ENCODE assay signal across 8 mouse cellular contexts in genomic region chr11:72489397-72489796, GRCm38 (mm10). TPM values are rescaled to one million over a fixed set of nuclear protein-coding genes. Genes with fewer than 3 reads are reported as not detected.
A peak's percentile ranks its signal among the peaks of the same experiment; 100 is the strongest.
DNase-seq lines count a peak whose midpoint lies in the region; ATAC-seq and TF ChIP-seq lines count a peak whose summit lies in the region.

No protein-coding gene starts in this region.

- no peak for TF ChIP-seq CTCF in C2C12 (IDR thresholded peaks at IDR 0.05; ENCODE audit: control insufficient read depth, insufficient read depth, insufficient read length)
- no peak for TF ChIP-seq CTCF in embryonic fibroblast, embryonic 13.5 days (IDR thresholded peaks at IDR 0.05; ENCODE audit: borderline replicate concordance, insufficient read depth, low read length)

- DNase-seq in heart, postnatal 25 days (ENCODE audit: low spot score) = no peak
- DNase-seq in liver, embryonic 13.5 days = no peak
- DNase-seq in ovary, postnatal 14 days (ENCODE audit: low spot score) = no peak
- DNase-seq in spleen, postnatal 14 days (ENCODE audit: low spot score in 2 of 2) = no peak

- H3K4me1 ChIP-seq in heart, embryonic 14.5 days (ENCODE audit: control insufficient read depth in 2 of 2, insufficient read depth in 2 of 2, low read length in 2 of 2) = peaks cover 3 to 13% of the 10 kb centered on the region in 2 experiments; a peak in 3 of 4 replicates
- 0 out of 2 replicates have a peak, but pooled peaks cover 2% of the 10 kb centered on the region for H3K4me1 ChIP-seq in embryonic fibroblast, embryonic 13.5 days (ENCODE audit: control insufficient read depth, insufficient read depth, low read length)
- H3K4me1 ChIP-seq in liver, embryonic 13.5 days (replicated peaks) = peaks cover 65% of the 10 kb centered on the region

- no peaks in the 10 kb centered on the region for H3K79me2 ChIP-seq in C2C12 (ENCODE audit: control insufficient read depth, insufficient read depth)

- WGBS in heart, embryonic 14.5 days = under 1% methylated on average over 36 of the region's 42 CpGs
- WGBS in liver, embryonic 13.5 days (ENCODE audit: insufficient replicate concordance) = 1% methylated on average over 20 of the region's 42 CpGs

- H3K4me3 ChIP-seq in heart, embryonic 14.5 days (ENCODE audit: control insufficient read depth in 1 of 2, insufficient read depth in 1 of 2, low read depth in 1 of 2, low read length in 2 of 2) = peak overlapping the region; percentile 48 to 62
- H3K4me3 ChIP-seq in C2C12 (ENCODE audit: insufficient read depth, poor library complexity, severe bottlenecking) = no peak overlapping the region
- H3K4me3 ChIP-seq in embryonic fibroblast, embryonic 13.5 days (ENCODE audit: insufficient read depth, low read length) = peak overlapping the region; percentile 33
- peak overlapping the region; percentile 67 for H3K4me3 ChIP-seq in liver, embryonic 13.5 days (replicated peaks)

- no peaks in the 10 kb centered on the region for H3K9me3 ChIP-seq in heart, embryonic 14.5 days (ENCODE audit: control insufficient read depth, low read length)
- no peaks in the 10 kb centered on the region for H3K9me3 ChIP-seq in liver, embryonic 13.5 days (replicated peaks)

- intact Hi-C loops in heart, postnatal 25 days (cut with DNase I) = loop anchor here (2.0 to 5.0 kb wide), 2 partner anchors 31 to 47 kb away; partner anchors contain the start of gene Mybbp1a

- no peak overlapping the region for H3K27ac ChIP-seq in heart, embryonic 14.5 days (replicated peaks in 1 of 2; ENCODE audit: control insufficient read depth in 1 of 2, insufficient read depth in 1 of 2, low read depth in 2 of 2, low read length in 2 of 2)
- no peak overlapping the region for H3K27ac ChIP-seq in embryonic fibroblast, embryonic 13.5 days (ENCODE audit: insufficient read depth, low read length)
- 0 out of 2 replicates have a peak overlapping the region, but pooled peaks have one; percentile 47 for H3K27ac ChIP-seq in liver, embryonic 13.5 days

- no peaks in the 10 kb centered on the region for H3K36me3 ChIP-seq in heart, embryonic 14.5 days (ENCODE audit: control insufficient read depth, insufficient read depth, low read length)
- no peaks in the 10 kb centered on the region for H3K36me3 ChIP-seq in C2C12 (ENCODE audit: control insufficient read depth, insufficient read depth)
- no peaks in the 10 kb centered on the region for H3K36me3 ChIP-seq in liver, embryonic 13.5 days

- no peaks in the 10 kb centered on the region for H3K79me3 ChIP-seq in C2C12 (ENCODE audit: low read depth)

- peak overlapping the region; percentile 67 for H3K9ac ChIP-seq in heart, embryonic 14.5 days (ENCODE audit: low read length)
- peak overlapping the region; percentile 68 for H3K9ac ChIP-seq in liver, embryonic 13.5 days

- peak overlapping the region; percentile 14 for H3ac ChIP-seq in C2C12 (ENCODE audit: control insufficient read depth, insufficient read length, low read depth)

- TF ChIP-seq POLR2A in embryonic fibroblast, embryonic 13.5 days (IDR thresholded peaks at IDR 0.05; ENCODE audit: low read depth, low read length) = no peak

- H3K27me3 ChIP-seq in heart, embryonic 14.5 days (ENCODE audit: control insufficient read depth, insufficient read depth, low read length) = peaks cover 27% of the 10 kb centered on the region
- H3K27me3 ChIP-seq in C2C12 (ENCODE audit: control insufficient read depth, insufficient read depth, insufficient read length) = peaks cover 36% of the 10 kb centered on the region
- H3K27me3 ChIP-seq in liver, embryonic 13.5 days = peaks cover 25% of the 10 kb centered on the region

- ATAC-seq in heart, embryonic 14.5 days (ENCODE audit: insufficient number of reproducible peaks, insufficient read depth, low FRiP score, low read depth) = peak; percentile 6; the same call in 1 of the 2 replicates
- ATAC-seq in liver, embryonic 13.5 days (ENCODE audit: low read depth) = peak; percentile 4; the same call in 1 of the 2 replicates
- no peak for ATAC-seq in erythroid progenitor cell, adult 5-6 weeks (replicated peaks; ENCODE audit: low FRiP score, poor library complexity, severe bottlenecking)

- peak overlapping the region; percentile 98 for H3K4me2 ChIP-seq in heart, embryonic 14.5 days (ENCODE audit: low read length)
- peak overlapping the region; percentile 91 for H3K4me2 ChIP-seq in liver, embryonic 13.5 days

TF ChIP-seq in C2C12, 6 proteins besides CTCF, POLR2A, EP300 and RAD21:
- TF ChIP-seq FOSL1 (IDR thresholded peaks at IDR 0.05; ENCODE audit: insufficient read depth, low read length, poor library complexity, severe bottlenecking) = no peak
- no peak for TF ChIP-seq MYOD1 (IDR thresholded peaks at IDR 0.05; ENCODE audit: control insufficient read depth, insufficient read length, low read depth)
- no peak for TF ChIP-seq USF1 (IDR thresholded peaks at IDR 0.05; ENCODE audit: low read depth)
- TF ChIP-seq MAX (IDR thresholded peaks at IDR 0.05) = no peak
- no peak for TF ChIP-seq MYOG (IDR thresholded peaks at IDR 0.05; ENCODE audit: control insufficient read depth, extremely low read depth, insufficient read length)
- TF ChIP-seq CEBPB (IDR thresholded peaks at IDR 0.05; ENCODE audit: low read depth) = no peak

RNA-seq across cellular contexts. Expression of gene Spns2, which starts 0.3 kb away (rescaled TPM):
- 3.3 and 3.7 TPM in 2 replicates for polyA plus RNA-seq in heart, embryonic 14.5 days (2014; fragmentation: Nextera tagmentation; extraction: Ambion mirVana)
- 10 to 100 TPM in 1 of 2 experiments, 1 to 10 TPM in 1; 9.2 to 12.9 TPM for total RNA-seq in heart, postnatal 25 days (2021)
- polyA plus RNA-seq in C2C12 (2012; fragmentation: generic; extraction: Trizol) = 0.37 TPM
- 0.45 and 1.3 TPM in 2 replicates for polyA plus RNA-seq in embryonic fibroblast, embryonic 13.5 days (2011; ENCODE audit: insufficient read length, low read depth, missing spikeins)
- polyA plus RNA-seq in liver, embryonic 13.5 days (2015; fragmentation: Nextera tagmentation; extraction: Ambion mirVana) = 4.3 and 5.5 TPM in 2 replicates
- 0.72 and 5.0 TPM in 2 replicates for total RNA-seq in erythroid progenitor cell, adult 5-6 weeks (2015; ENCODE audit: low replicate concordance)
- total RNA-seq in erythroid progenitor cell, adult 5-6 weeks (2017; ENCODE audit: low replicate concordance) = 0.77 TPM in 1 of 2 replicates, not detected in the other

RNA-seq across cellular contexts. Expression of gene Mybbp1a, which starts 48.2 kb away (rescaled TPM):
- polyA plus RNA-seq in heart, embryonic 14.5 days (2014; fragmentation: Nextera tagmentation; extraction: Ambion mirVana) = 61.9 and 64.7 TPM in 2 replicates
- total RNA-seq in heart, postnatal 25 days (2021) = 10 to 100 TPM; 40.9 to 42.8 TPM
- 230 TPM for polyA plus RNA-seq in C2C12 (2012; fragmentation: generic; extraction: Trizol)
- 124 and 138 TPM in 2 replicates for polyA plus RNA-seq in embryonic fibroblast, embryonic 13.5 days (2011; ENCODE audit: insufficient read length, low read depth, missing spikeins)
- 129 and 138 TPM in 2 replicates for polyA plus RNA-seq in liver, embryonic 13.5 days (2015; fragmentation: Nextera tagmentation; extraction: Ambion mirVana)
- 37.5 and 82.2 TPM in 2 replicates for total RNA-seq in erythroid progenitor cell, adult 5-6 weeks (2015; ENCODE audit: low replicate concordance)
- total RNA-seq in erythroid progenitor cell, adult 5-6 weeks (2017; ENCODE audit: low replicate concordance) = 4.8 and 7.6 TPM in 2 replicates

RNA-seq across cellular contexts. Expression of gene Ggt6, which starts 54.1 kb away (rescaled TPM):
- not detected in 2 replicates for polyA plus RNA-seq in heart, embryonic 14.5 days (2014; fragmentation: Nextera tagmentation; extraction: Ambion mirVana)
- under 1 TPM in 1 of 2 experiments, not detected in 1; 0.31 TPM for total RNA-seq in heart, postnatal 25 days (2021)
- not detected for polyA plus RNA-seq in C2C12 (2012; fragmentation: generic; extraction: Trizol)
- polyA plus RNA-seq in embryonic fibroblast, embryonic 13.5 days (2011; ENCODE audit: insufficient read length, low read depth, missing spikeins) = not detected in 2 replicates
- not detected in 2 replicates for polyA plus RNA-seq in liver, embryonic 13.5 days (2015; fragmentation: Nextera tagmentation; extraction: Ambion mirVana)
- total RNA-seq in erythroid progenitor cell, adult 5-6 weeks (2015; ENCODE audit: low replicate concordance) = not detected in 2 replicates
- not detected in 2 replicates for total RNA-seq in erythroid progenitor cell, adult 5-6 weeks (2017; ENCODE audit: low replicate concordance)
